Mouse (Mus musculus): ENCODE results near the gene Timm10.

GRCm38 (mm10) chr2:84783840-84784566 is 42.8 kb upstream of the Timm10 start:
- no peak for TF ChIP-seq CTCF (IDR thresholded peaks at IDR 0.05; ENCODE audit: borderline replicate concordance, insufficient read depth, low read length)
- no peak for TF ChIP-seq POLR2A (IDR thresholded peaks at IDR 0.05; ENCODE audit: low read depth, low read length)

Measured in embryonic fibroblast, embryonic 13.5 days (primary cell).